Mouse (Mus musculus) forebrain, embryonic 16.5 days (tissue): ENCODE data around the gene Mtf1. TPM values are rescaled to one million over a fixed set of nuclear protein-coding genes. Genes with fewer than 3 reads are reported as not detected.

ENCODE experiments used
- ATAC-seq: fragments of 200-750 bp; cut with Nextera tagmentation; 2 replicates; pipeline ENCODE4 v1.8.0; 2017; ENCODE audit warnings: mild to moderate bottlenecking, moderate library complexity
- H3K27ac ChIP-seq: fragments of 300-500 bp; sonication (generic); 2 replicates; pipeline ENCODE4 v1.5.1; 2014; ENCODE audit warnings: low read length, control low read depth
- H3K27me3 ChIP-seq: fragments of 300-500 bp; sonication (generic); replicated peaks from 2 replicates; pipeline ENCODE4 v1.6.1; 2014; ENCODE audit warnings: low read length; ENCODE audit not compliant: control insufficient read depth, insufficient read depth
- H3K36me3 ChIP-seq: fragments of 300-500 bp; sonication (generic); 2 replicates; pipeline ENCODE4 v1.6.1; 2014; ENCODE audit not compliant: control insufficient read depth, insufficient read depth
- H3K4me1 ChIP-seq: fragments of 300-500 bp; sonication (generic); replicated peaks from 2 replicates; pipeline ENCODE4 v1.6.1; 2014; ENCODE audit warnings: low read length; ENCODE audit not compliant: control insufficient read depth, insufficient read depth
- H3K4me2 ChIP-seq: fragments of 300-500 bp; sonication (generic); 2 replicates; pipeline ENCODE4 v1.6.1; 2014; ENCODE audit warnings: mild to moderate bottlenecking, low read length, control low read depth
- H3K4me3 ChIP-seq: fragments of 300-500 bp; sonication (generic); replicated peaks from 2 replicates; pipeline ENCODE4 v1.5.1; 2014; ENCODE audit warnings: mild to moderate bottlenecking, low read length, control low read depth
- H3K9ac ChIP-seq: fragments of 300-500 bp; sonication (generic); replicated peaks from 2 replicates; pipeline ENCODE4 v1.6.1; 2014; ENCODE audit warnings: low read depth, low read length, control low read depth
- H3K9me3 ChIP-seq: fragments of 300-500 bp; sonication (generic); 2 replicates; pipeline ENCODE4 v1.6.1; 2016; ENCODE audit warnings: low read length; ENCODE audit not compliant: control insufficient read depth
- WGBS: fragments of 180-500 bp; shearing (Covaris S2); extraction: QIAGEN DNeasy Blood & Tissue Kit; methylation state at CpG from one replicate; pipeline ENCODE4 v1.1.7; 2014; 5-methylcytosine and 5-hydroxymethylcytosine counted together
- polyA plus RNA-seq: library from polyadenylated mRNA; unstranded; fragments of >200 nt; fragmentation: Nextera tagmentation; extraction: Ambion mirVana; gene quantifications from 2 replicates; pipeline ENCODE4 v1.2.1, GENCODE M21; 2015

Gene Mtf1
- polyA plus RNA-seq, 1 experiment from 2014 or later, result 14.9 TPM

- ATAC-seq, result no peak
- H3K4me2 ChIP-seq, result no peak overlapping the region
- H3K27me3 ChIP-seq, result no peaks in the 10 kb centered on the region
- H3K27ac ChIP-seq, result no peak overlapping the region
- no peak overlapping the region for H3K4me3 ChIP-seq
- peaks cover 2% of the 10 kb centered on the region; the same call in 1 of the 2 replicates for H3K36me3 ChIP-seq
- H3K9me3 ChIP-seq, result no peaks in the 10 kb centered on the region
- 17% methylated on average over 9 of the region's 9 CpGs for WGBS
- peaks cover 9% of the 10 kb centered on the region; the same call in 1 of the 2 replicates for H3K4me1 ChIP-seq
- no peak overlapping the region for H3K9ac ChIP-seq
These were observed 9.6 kb downstream of the Mtf1 start for GRCm38 (mm10) chr4:124811347-124811975.

- no peak overlapping the region for H3K9ac ChIP-seq
- 90% methylated on average over 11 of the region's 11 CpGs for WGBS
- H3K9me3 ChIP-seq, result no peaks in the 10 kb centered on the region
- no peaks in the 10 kb centered on the region for H3K27me3 ChIP-seq
- H3K4me2 ChIP-seq, result no peak overlapping the region
- H3K4me1 ChIP-seq, result peaks cover 6% of the 10 kb centered on the region; the same call in 1 of the 2 replicates
- no peaks in the 10 kb centered on the region; the same call in 1 of the 2 replicates for H3K36me3 ChIP-seq
- no peak for ATAC-seq
- H3K4me3 ChIP-seq, result no peak overlapping the region
- H3K27ac ChIP-seq, result no peak overlapping the region
These were observed 14.0 kb downstream of the Mtf1 start for GRCm38 (mm10) chr4:124815901-124816300.

- ATAC-seq, result no peak
- H3K9ac ChIP-seq, result no peak overlapping the region
- H3K36me3 ChIP-seq, result no peaks in the 10 kb centered on the region; the same call in none of the 2 replicates
- 17% methylated on average over 6 of the region's 6 CpGs for WGBS
- H3K27ac ChIP-seq, result no peak overlapping the region
- no peak overlapping the region for H3K4me2 ChIP-seq
- H3K4me1 ChIP-seq, result no peaks in the 10 kb centered on the region
- H3K4me3 ChIP-seq, result no peak overlapping the region
- H3K27me3 ChIP-seq, result no peaks in the 10 kb centered on the region
- no peaks in the 10 kb centered on the region for H3K9me3 ChIP-seq
These were observed 15.9 kb downstream of the Mtf1 start for GRCm38 (mm10) chr4:124817803-124818202.

GRCm38 (mm10) chr4:124818832-124819231 is 16.9 kb downstream of the Mtf1 start:
- Histone ChIP-seq H3K4me2 (no peak overlapping the region), H3K36me3 (no peaks in the 10 kb centered on the region; the same call in none of the 2 replicates), H3K4me1 (no peaks in the 10 kb centered on the region), H3K9me3 (no peaks in the 10 kb centered on the region), H3K4me3 (no peak overlapping the region), H3K27ac (no peak overlapping the region), H3K27me3 (no peaks in the 10 kb centered on the region), H3K9ac (no peak overlapping the region)
- WGBS, result 98% methylated on average over 4 of the region's 4 CpGs
- no peak for ATAC-seq

- Histone ChIP-seq H3K27ac (no peak overlapping the region), H3K4me1 (no peaks in the 10 kb centered on the region), H3K27me3 (no peaks in the 10 kb centered on the region), H3K9me3 (no peaks in the 10 kb centered on the region), H3K4me2 (no peak overlapping the region), H3K36me3 (peaks cover 10% of the 10 kb centered on the region), H3K9ac (no peak overlapping the region), H3K4me3 (no peak overlapping the region)
- no peak for ATAC-seq
- 89% methylated on average over 6 of the region's 6 CpGs for WGBS
These were observed 23.1 kb downstream of the Mtf1 start for GRCm38 (mm10) chr4:124824967-124825366.

- Histone ChIP-seq H3K27ac (no peak overlapping the region), H3K4me3 (no peak overlapping the region), H3K27me3 (no peaks in the 10 kb centered on the region), H3K9me3 (no peaks in the 10 kb centered on the region), H3K4me2 (no peak overlapping the region), H3K9ac (no peak overlapping the region), H3K4me1 (no peaks in the 10 kb centered on the region), H3K36me3 (peaks cover 10% of the 10 kb centered on the region)
- WGBS, result 96% methylated on average over 21 of the region's 21 CpGs
- ATAC-seq, result no peak
These were observed 23.6 kb downstream of the Mtf1 start for GRCm38 (mm10) chr4:124825371-124825965.

GRCm38 (mm10) chr4:124829671-124830070 is 27.8 kb downstream of the Mtf1 start:
- ATAC-seq, result no peak
- 82% methylated on average over 5 of the region's 5 CpGs for WGBS
- Histone ChIP-seq H3K36me3 (peaks cover 19% of the 10 kb centered on the region), H3K4me3 (no peak overlapping the region), H3K27ac (no peak overlapping the region), H3K27me3 (no peaks in the 10 kb centered on the region), H3K4me2 (no peak overlapping the region), H3K4me1 (no peaks in the 10 kb centered on the region), H3K9me3 (no peaks in the 10 kb centered on the region), H3K9ac (no peak overlapping the region)

- H3K27me3 ChIP-seq, result no peaks in the 10 kb centered on the region
- peaks cover 16% of the 10 kb centered on the region for H3K36me3 ChIP-seq
- no peak overlapping the region for H3K4me3 ChIP-seq
- WGBS, result 95% methylated on average over 10 of the region's 10 CpGs
- H3K27ac ChIP-seq, result no peak overlapping the region
- no peak overlapping the region for H3K4me2 ChIP-seq
- ATAC-seq, result no peak
- H3K9me3 ChIP-seq, result no peaks in the 10 kb centered on the region
- H3K4me1 ChIP-seq, result no peaks in the 10 kb centered on the region
- no peak overlapping the region for H3K9ac ChIP-seq
These were observed 30.9 kb downstream of the Mtf1 start for GRCm38 (mm10) chr4:124832796-124833195.

- Histone ChIP-seq H3K36me3 (peaks cover 16% of the 10 kb centered on the region; the same call in 1 of the 2 replicates), H3K4me1 (0 out of 2 replicates have a peak, but pooled peaks cover 3% of the 10 kb centered on the region), H3K4me2 (no peak overlapping the region), H3K4me3 (no peak overlapping the region), H3K9ac (no peak overlapping the region), H3K27ac (no peak overlapping the region), H3K9me3 (no peaks in the 10 kb centered on the region), H3K27me3 (no peaks in the 10 kb centered on the region)
- 68% methylated on average over 14 of the region's 14 CpGs for WGBS
- ATAC-seq, result peak; percentile 50
These were observed 36.3 kb downstream of the Mtf1 start for GRCm38 (mm10) chr4:124838035-124838700.
